Mouse (Mus musculus): Measurements from ENCODE around the gene Slc4a1. TPM values are rescaled to one million over a fixed set of nuclear protein-coding genes. Genes with fewer than 3 reads are reported as not detected.
A peak's percentile ranks its signal among the peaks of the same experiment; 100 is the strongest.

The Slc4a1 gene
- total RNA-seq, 2 experiments from 2014 or later, result 75.5 to 140 TPM

GRCm38 (mm10) chr11:102308979-102309378, 57.0 kb downstream of the Slc4a1 start:
- peak; percentile 95 to 96 for DNase-seq (ENCODE audit: low spot score in 2 of 2)

GRCm38 (mm10) chr11:102308104-102308503, 57.9 kb downstream of the Slc4a1 start:
- no peak for DNase-seq (ENCODE audit: low spot score in 2 of 2)

- DNase-seq (ENCODE audit: low spot score in 2 of 2), result no peak
These were observed 60.6 kb downstream of the Slc4a1 start for GRCm38 (mm10) chr11:102305359-102305758.

GRCm38 (mm10) chr11:102304141-102304540, 61.9 kb downstream of the Slc4a1 start:
- DNase-seq (ENCODE audit: low spot score in 2 of 2), result no peak

GRCm38 (mm10) chr11:102299839-102300238, 66.2 kb downstream of the Slc4a1 start:
- no peak for DNase-seq (ENCODE audit: low spot score in 2 of 2)

Small RNA genes lying within 50 kb of the gene (microRNA-seq; reads per million reads assigned to microRNA genes)
- gene Mir6930, result not detected

Other genes starting within 250 kb of the Slc4a1 start
- gene Nags, start 220.7 kb downstream of the Slc4a1 start, total RNA-seq (2021), result 1 to 10 TPM; 1.3 to 3.1 TPM
- 10 to 100 TPM; 21.8 to 22.5 TPM for gene Tmem101, start 209.8 kb downstream of the Slc4a1 start, total RNA-seq (2021)
- 10 to 100 TPM; 83.5 to 83.6 TPM for gene Lsm12, start 180.9 kb downstream of the Slc4a1 start, total RNA-seq (2021)
- 10 to 100 TPM; 86.3 to 93.3 TPM for gene G6pc3, start 176.6 kb downstream of the Slc4a1 start, total RNA-seq (2021)
- gene Hdac5, start 136.0 kb downstream of the Slc4a1 start, total RNA-seq (2021), result 100 to 1,000 TPM; 123 to 125 TPM
- 1 to 10 TPM; 4.8 to 6.0 TPM for gene BC030867, start 117.3 kb downstream of the Slc4a1 start, total RNA-seq (2021)
- gene Asb16, start 97.5 kb downstream of the Slc4a1 start, total RNA-seq (2021), result under 1 TPM; 0.53 to 0.79 TPM
- 10 to 100 TPM; 56.5 to 58.3 TPM for gene Tmub2, start 81.3 kb downstream of the Slc4a1 start, total RNA-seq (2021)
- gene Atxn7l3, start 69.6 kb downstream of the Slc4a1 start, total RNA-seq (2021), result 10 to 100 TPM; 58.3 to 58.7 TPM
- 100 to 1,000 TPM; 136 to 152 TPM for gene Ubtf, start 46.5 kb downstream of the Slc4a1 start, total RNA-seq (2021)
- 10 to 100 TPM; 59.3 to 61.2 TPM for gene Rundc3a, start 27.2 kb upstream of the Slc4a1 start, total RNA-seq (2021)
- gene Slc25a39, start 41.7 kb upstream of the Slc4a1 start, total RNA-seq (2021), result 100 to 1,000 TPM; 254 to 261 TPM
- gene Grn, start 64.1 kb upstream of the Slc4a1 start, total RNA-seq (2021), result 100 to 1,000 TPM; 170 to 175 TPM
- gene Fam171a2, start 81.5 kb upstream of the Slc4a1 start, total RNA-seq (2021), result 10 to 100 TPM; 22.5 to 22.9 TPM
- 1 to 10 TPM; 6.1 to 8.4 TPM for gene Itga2b, start 103.9 kb upstream of the Slc4a1 start, total RNA-seq (2021)
- gene Gpatch8, start 190.2 kb upstream of the Slc4a1 start, total RNA-seq (2021), result 10 to 100 TPM; 41.5 to 45.8 TPM
- gene Gm11627, start 213.3 kb upstream of the Slc4a1 start, total RNA-seq (2021), result 1 to 10 TPM; 1.4 to 1.9 TPM
- 10 to 100 TPM; 11.9 to 16.3 TPM for gene Fzd2, start 238.2 kb upstream of the Slc4a1 start, total RNA-seq (2021)